8 mouse cellular contexts compared by ENCODE assay signal in genomic region chr14:52244690-52245042, GRCm38 (mm10). TPM values are rescaled to one million over a fixed set of nuclear protein-coding genes. Genes with fewer than 3 reads are reported as not detected.
A peak's percentile ranks its signal among the peaks of the same experiment; 100 is the strongest.
DNase-seq lines count a peak whose midpoint lies in the region; ATAC-seq lines count a peak whose summit lies in the region.

No protein-coding gene starts in this region.

- no peaks in the 10 kb centered on the region for H3K9me3 ChIP-seq in lung, embryonic 16.5 days (ENCODE audit: control insufficient read depth, low read length)
- H3K9me3 ChIP-seq in limb, embryonic 10.5 days (replicated peaks), result no peaks in the 10 kb centered on the region
- H3K9me3 ChIP-seq in neural tube, embryonic 15.5 days (replicated peaks), result no peaks in the 10 kb centered on the region

- H3K27me3 ChIP-seq in lung, embryonic 16.5 days (ENCODE audit: control insufficient read depth, insufficient read depth, low read depth, low read length), result no peaks in the 10 kb centered on the region
- no peaks in the 10 kb centered on the region for H3K27me3 ChIP-seq in limb, embryonic 10.5 days (ENCODE audit: low read depth, poor library complexity, severe bottlenecking)
- no peaks in the 10 kb centered on the region for H3K27me3 ChIP-seq in neural tube, embryonic 15.5 days (replicated peaks)

- H3K4me3 ChIP-seq in lung, embryonic 16.5 days (ENCODE audit: low read length), result peak overlapping the region; percentile 86
- H3K4me3 ChIP-seq in limb, embryonic 10.5 days, result peak overlapping the region; percentile 78
- H3K4me3 ChIP-seq in neural tube, embryonic 15.5 days (replicated peaks), result peak overlapping the region; percentile 78

- peak overlapping the region; percentile 86 for H3K4me2 ChIP-seq in lung, embryonic 16.5 days (ENCODE audit: low read depth, low read length)
- peak overlapping the region; percentile 78 for H3K4me2 ChIP-seq in neural tube, embryonic 15.5 days

- H3K9ac ChIP-seq in lung, embryonic 16.5 days (ENCODE audit: low read length), result peak overlapping the region; percentile 83
- H3K9ac ChIP-seq in neural tube, embryonic 15.5 days (replicated peaks), result peak overlapping the region; percentile 48

- H3K4me1 ChIP-seq in lung, embryonic 16.5 days (replicated peaks; ENCODE audit: control insufficient read depth, insufficient read depth, low read length), result peaks cover 15% of the 10 kb centered on the region
- H3K4me1 ChIP-seq in limb, embryonic 10.5 days, result peaks cover 14% of the 10 kb centered on the region
- H3K4me1 ChIP-seq in neural tube, embryonic 15.5 days, result peaks cover 26% of the 10 kb centered on the region

- peak; percentile 79 for ATAC-seq in lung, embryonic 16.5 days (ENCODE audit: low read depth)
- ATAC-seq in erythroblast, adult 5-6 weeks (replicated peaks; ENCODE audit: low FRiP score, poor library complexity, severe bottlenecking), result peak; percentile 57
- ATAC-seq in neural tube, embryonic 15.5 days (ENCODE audit: low FRiP score), result peak; percentile 80

- no peaks in the 10 kb centered on the region for H3K36me3 ChIP-seq in lung, embryonic 16.5 days (ENCODE audit: control insufficient read depth, insufficient read depth, low read length)
- H3K36me3 ChIP-seq in limb, embryonic 10.5 days, result peaks cover 13% of the 10 kb centered on the region
- H3K36me3 ChIP-seq in neural tube, embryonic 15.5 days, result no peaks in the 10 kb centered on the region

- H3K27ac ChIP-seq in lung, embryonic 16.5 days (ENCODE audit: low read length), result peak overlapping the region; percentile 83
- peak overlapping the region; percentile 68 for H3K27ac ChIP-seq in limb, embryonic 10.5 days
- H3K27ac ChIP-seq in neural tube, embryonic 15.5 days (replicated peaks), result peak overlapping the region; percentile 62

- WGBS in lung, embryonic 16.5 days, result 10% methylated on average over 7 of the region's 7 CpGs
- WGBS in limb, embryonic 10.5 days, result 14% methylated on average over 7 of the region's 7 CpGs
- WGBS in neural tube, embryonic 15.5 days, result 13% methylated on average over 7 of the region's 7 CpGs

- no peak for DNase-seq in lung, postnatal 14 days
- no peak for DNase-seq in limb, embryonic 10.5 days (ENCODE audit: low spot score)
- no peak for DNase-seq in layer of hippocampus, postnatal 10 days (ENCODE audit: low spot score in 2 of 2)
- no peak for DNase-seq in layer of hippocampus, adult 9-10 months (ENCODE audit: low spot score)
- no peak for DNase-seq in thymus, postnatal 10 days (ENCODE audit: low spot score in 2 of 2)

RNA-seq across cellular contexts. Expression of gene Chd8, which starts 12.9 kb away (rescaled TPM):
- 32.6 and 33.8 TPM in 2 replicates for polyA plus RNA-seq in lung, embryonic 16.5 days (2015; fragmentation: Nextera tagmentation; extraction: Ambion mirVana)
- 21.1 and 51.1 TPM in 2 replicates for total RNA-seq in erythroblast, adult 5-6 weeks (2015; ENCODE audit: low replicate concordance)
- total RNA-seq in erythroblast, adult 5-6 weeks (2017; ENCODE audit: low replicate concordance), result 22.7 and 42.8 TPM in 2 replicates
- polyA plus RNA-seq in limb, embryonic 10.5 days (2016; fragmentation: Nextera tagmentation; extraction: Ambion mirVana), result 43.9 and 49.6 TPM in 2 replicates
- polyA plus RNA-seq in neural tube, embryonic 15.5 days (2015; fragmentation: Nextera tagmentation; extraction: Ambion mirVana), result 30.0 and 30.5 TPM in 2 replicates
- total RNA-seq in layer of hippocampus, postnatal 10 days (2021), result 100 to 1,000 TPM; 119 to 131 TPM

RNA-seq across cellular contexts. Expression of gene Tox4, which starts 34.3 kb away (rescaled TPM):
- 37.7 and 43.4 TPM in 2 replicates for polyA plus RNA-seq in lung, embryonic 16.5 days (2015; fragmentation: Nextera tagmentation; extraction: Ambion mirVana)
- 16.3 and 16.9 TPM in 2 replicates for total RNA-seq in erythroblast, adult 5-6 weeks (2015; ENCODE audit: low replicate concordance)
- total RNA-seq in erythroblast, adult 5-6 weeks (2017; ENCODE audit: low replicate concordance), result 11.3 and 16.0 TPM in 2 replicates
- 49.3 and 56.6 TPM in 2 replicates for polyA plus RNA-seq in limb, embryonic 10.5 days (2016; fragmentation: Nextera tagmentation; extraction: Ambion mirVana)
- 51.0 and 52.5 TPM in 2 replicates for polyA plus RNA-seq in neural tube, embryonic 15.5 days (2015; fragmentation: Nextera tagmentation; extraction: Ambion mirVana)
- 10 to 100 TPM; 51.7 to 54.9 TPM for total RNA-seq in layer of hippocampus, postnatal 10 days (2021)

RNA-seq across cellular contexts. Expression of gene Rab2b, which starts 34.7 kb away (rescaled TPM):
- polyA plus RNA-seq in lung, embryonic 16.5 days (2015; fragmentation: Nextera tagmentation; extraction: Ambion mirVana), result 17.9 and 18.6 TPM in 2 replicates
- 6.7 and 10.8 TPM in 2 replicates for total RNA-seq in erythroblast, adult 5-6 weeks (2015; ENCODE audit: low replicate concordance)
- 1.3 and 4.3 TPM in 2 replicates for total RNA-seq in erythroblast, adult 5-6 weeks (2017; ENCODE audit: low replicate concordance)
- polyA plus RNA-seq in limb, embryonic 10.5 days (2016; fragmentation: Nextera tagmentation; extraction: Ambion mirVana), result 20.8 and 21.8 TPM in 2 replicates
- polyA plus RNA-seq in neural tube, embryonic 15.5 days (2015; fragmentation: Nextera tagmentation; extraction: Ambion mirVana), result 47.5 and 50.0 TPM in 2 replicates
- 10 to 100 TPM; 39.7 to 41.2 TPM for total RNA-seq in layer of hippocampus, postnatal 10 days (2021)

RNA-seq across cellular contexts. Expression of gene Supt16, which starts 47.5 kb away (rescaled TPM):
- polyA plus RNA-seq in lung, embryonic 16.5 days (2015; fragmentation: Nextera tagmentation; extraction: Ambion mirVana), result 51.8 and 55.8 TPM in 2 replicates
- 30.0 and 32.0 TPM in 2 replicates for total RNA-seq in erythroblast, adult 5-6 weeks (2015; ENCODE audit: low replicate concordance)
- 76.2 and 103 TPM in 2 replicates for total RNA-seq in erythroblast, adult 5-6 weeks (2017; ENCODE audit: low replicate concordance)
- polyA plus RNA-seq in limb, embryonic 10.5 days (2016; fragmentation: Nextera tagmentation; extraction: Ambion mirVana), result 78.5 and 84.5 TPM in 2 replicates
- polyA plus RNA-seq in neural tube, embryonic 15.5 days (2015; fragmentation: Nextera tagmentation; extraction: Ambion mirVana), result 36.8 and 45.9 TPM in 2 replicates
- 10 to 100 TPM; 57.8 to 58.4 TPM for total RNA-seq in layer of hippocampus, postnatal 10 days (2021)
